Mouse (Mus musculus): ENCODE results near the gene Nt5c3b.

The Nt5c3b gene

GRCm38 (mm10) chr11:100387111-100387510 lies 54.5 kb downstream of the Nt5c3b start:
- peak overlapping the region; percentile 70 for H3K4me3 ChIP-seq (replicated peaks; ENCODE audit: low read length)
- H3K27me3 ChIP-seq (ENCODE audit: insufficient read depth, low read length), result no peaks in the 10 kb centered on the region
- H3K9me3 ChIP-seq (ENCODE audit: low read length), result no peaks in the 10 kb centered on the region
- TF ChIP-seq CTCF (conservative IDR thresholded peaks at IDR 0.05; ENCODE audit: low read length), result no peak
- TF ChIP-seq NANOG (IDR thresholded peaks at IDR 0.05; ENCODE audit: borderline replicate concordance, low read length), result no peak
- no peak for TF ChIP-seq POU5F1 (IDR thresholded peaks at IDR 0.05; ENCODE audit: borderline replicate concordance, low read length)
- H3K36me3 ChIP-seq (ENCODE audit: insufficient read depth, low read length), result peaks cover 52% of the 10 kb centered on the region
- peaks cover 99% of the 10 kb centered on the region for H3K4me1 ChIP-seq (replicated peaks; ENCODE audit: low read depth, low read length)

- H3K27me3 ChIP-seq (ENCODE audit: insufficient read depth, low read length), result no peaks in the 10 kb centered on the region
- peaks cover 57% of the 10 kb centered on the region for H3K36me3 ChIP-seq (ENCODE audit: insufficient read depth, low read length)
- H3K9me3 ChIP-seq (ENCODE audit: low read length), result no peaks in the 10 kb centered on the region
- TF ChIP-seq CTCF (conservative IDR thresholded peaks at IDR 0.05; ENCODE audit: low read length) (no peak), POU5F1 (IDR thresholded peaks at IDR 0.05; ENCODE audit: borderline replicate concordance, low read length) (no peak), NANOG (IDR thresholded peaks at IDR 0.05; ENCODE audit: borderline replicate concordance, low read length) (no peak)
- peaks cover 99% of the 10 kb centered on the region for H3K4me1 ChIP-seq (replicated peaks; ENCODE audit: low read depth, low read length)
- H3K4me3 ChIP-seq (replicated peaks; ENCODE audit: low read length), result peak overlapping the region; percentile 70
These were observed 55.0 kb downstream of the Nt5c3b start for GRCm38 (mm10) chr11:100386586-100386985.

- Histone ChIP-seq H3K4me1 (replicated peaks; ENCODE audit: low read depth, low read length) (peaks cover 96% of the 10 kb centered on the region), H3K27me3 (ENCODE audit: insufficient read depth, low read length) (no peaks in the 10 kb centered on the region), H3K9me3 (ENCODE audit: low read length) (no peaks in the 10 kb centered on the region), H3K4me3 (replicated peaks; ENCODE audit: low read length) (peak overlapping the region; percentile 70), H3K36me3 (ENCODE audit: insufficient read depth, low read length) (peaks cover 69% of the 10 kb centered on the region)
- no peak for TF ChIP-seq NANOG (IDR thresholded peaks at IDR 0.05; ENCODE audit: borderline replicate concordance, low read length)
- no peak for TF ChIP-seq CTCF (conservative IDR thresholded peaks at IDR 0.05; ENCODE audit: low read length)
- no peak for TF ChIP-seq POU5F1 (IDR thresholded peaks at IDR 0.05; ENCODE audit: borderline replicate concordance, low read length)
These were observed 56.6 kb downstream of the Nt5c3b start for GRCm38 (mm10) chr11:100385016-100385415.

GRCm38 (mm10) chr11:100382682-100383081 lies 58.9 kb downstream of the Nt5c3b start:
- H3K4me3 ChIP-seq (replicated peaks; ENCODE audit: low read length), result peak overlapping the region; percentile 39
- H3K4me1 ChIP-seq (replicated peaks; ENCODE audit: low read depth, low read length), result peaks cover 93% of the 10 kb centered on the region
- peaks cover 83% of the 10 kb centered on the region for H3K36me3 ChIP-seq (ENCODE audit: insufficient read depth, low read length)
- no peaks in the 10 kb centered on the region for H3K9me3 ChIP-seq (ENCODE audit: low read length)
- TF ChIP-seq NANOG (IDR thresholded peaks at IDR 0.05; ENCODE audit: borderline replicate concordance, low read length) (no peak), POU5F1 (IDR thresholded peaks at IDR 0.05; ENCODE audit: borderline replicate concordance, low read length) (no peak), CTCF (conservative IDR thresholded peaks at IDR 0.05; ENCODE audit: low read length) (no peak)
- H3K27me3 ChIP-seq (ENCODE audit: insufficient read depth, low read length), result no peaks in the 10 kb centered on the region

- no peak for TF ChIP-seq POU5F1 (IDR thresholded peaks at IDR 0.05; ENCODE audit: borderline replicate concordance, low read length)
- no peak for TF ChIP-seq CTCF (conservative IDR thresholded peaks at IDR 0.05; ENCODE audit: low read length)
- TF ChIP-seq NANOG (IDR thresholded peaks at IDR 0.05; ENCODE audit: borderline replicate concordance, low read length), result no peak
- peaks cover 86% of the 10 kb centered on the region for H3K4me1 ChIP-seq (replicated peaks; ENCODE audit: low read depth, low read length)
These were observed 62.3 kb downstream of the Nt5c3b start for GRCm38 (mm10) chr11:100379311-100379710.

GRCm38 (mm10) chr11:100378446-100378845 lies 63.2 kb downstream of the Nt5c3b start:
- no peak for TF ChIP-seq POU5F1 (IDR thresholded peaks at IDR 0.05; ENCODE audit: borderline replicate concordance, low read length)
- no peak for TF ChIP-seq CTCF (conservative IDR thresholded peaks at IDR 0.05; ENCODE audit: low read length)
- TF ChIP-seq NANOG (IDR thresholded peaks at IDR 0.05; ENCODE audit: borderline replicate concordance, low read length), result no peak
- Histone ChIP-seq H3K36me3 (ENCODE audit: insufficient read depth, low read length) (peaks cover 91% of the 10 kb centered on the region), H3K4me1 (replicated peaks; ENCODE audit: low read depth, low read length) (peaks cover 86% of the 10 kb centered on the region), H3K4me3 (replicated peaks; ENCODE audit: low read length) (peak overlapping the region; percentile 89; the same call in 1 of the 2 replicates), H3K9me3 (ENCODE audit: low read length) (no peaks in the 10 kb centered on the region), H3K27me3 (ENCODE audit: insufficient read depth, low read length) (no peaks in the 10 kb centered on the region)

More at GRCm38 (mm10) chr11:100379311-100379710, 62.3 kb downstream of the Nt5c3b start:
- Histone ChIP-seq H3K4me3 (replicated peaks; ENCODE audit: low read length) (no peak overlapping the region; the same call in 1 of the 2 replicates), H3K27me3 (ENCODE audit: insufficient read depth, low read length) (no peaks in the 10 kb centered on the region), H3K36me3 (ENCODE audit: insufficient read depth, low read length) (peaks cover 91% of the 10 kb centered on the region), H3K9me3 (ENCODE audit: low read length) (no peaks in the 10 kb centered on the region)

- peaks cover 91% of the 10 kb centered on the region for H3K36me3 ChIP-seq (ENCODE audit: insufficient read depth, low read length)
- peaks cover 86% of the 10 kb centered on the region for H3K4me1 ChIP-seq (replicated peaks; ENCODE audit: low read depth, low read length)
- H3K9me3 ChIP-seq (ENCODE audit: low read length), result no peaks in the 10 kb centered on the region
- no peaks in the 10 kb centered on the region for H3K27me3 ChIP-seq (ENCODE audit: insufficient read depth, low read length)
- no peak for TF ChIP-seq CTCF (conservative IDR thresholded peaks at IDR 0.05; ENCODE audit: low read length)
- TF ChIP-seq NANOG (IDR thresholded peaks at IDR 0.05; ENCODE audit: borderline replicate concordance, low read length), result no peak
- TF ChIP-seq POU5F1 (IDR thresholded peaks at IDR 0.05; ENCODE audit: borderline replicate concordance, low read length), result no peak
- H3K4me3 ChIP-seq (replicated peaks; ENCODE audit: low read length), result 0 out of 2 replicates have a peak overlapping the region, but pooled peaks have one; percentile 89
These were observed 63.6 kb downstream of the Nt5c3b start for GRCm38 (mm10) chr11:100377989-100378388.

GRCm38 (mm10) chr11:100376746-100377389 lies 64.7 kb downstream of the Nt5c3b start:
- Histone ChIP-seq H3K4me3 (replicated peaks; ENCODE audit: low read length) (peak overlapping the region; percentile 89), H3K4me1 (replicated peaks; ENCODE audit: low read depth, low read length) (peaks cover 86% of the 10 kb centered on the region), H3K27me3 (ENCODE audit: insufficient read depth, low read length) (no peaks in the 10 kb centered on the region), H3K9me3 (ENCODE audit: low read length) (no peaks in the 10 kb centered on the region), H3K36me3 (ENCODE audit: insufficient read depth, low read length) (peaks cover 91% of the 10 kb centered on the region)
- no peak for TF ChIP-seq NANOG (IDR thresholded peaks at IDR 0.05; ENCODE audit: borderline replicate concordance, low read length)
- no peak for TF ChIP-seq CTCF (conservative IDR thresholded peaks at IDR 0.05; ENCODE audit: low read length)
- TF ChIP-seq POU5F1 (IDR thresholded peaks at IDR 0.05; ENCODE audit: borderline replicate concordance, low read length), result no peak

All from E14TG2a.4 (cell line).